Mouse (Mus musculus) heart, postnatal 0 days (tissue): ENCODE measurements around the gene March4. TPM values are rescaled to one million over a fixed set of nuclear protein-coding genes. Genes with fewer than 3 reads are reported as not detected.

Experiments used
- ATAC-seq: fragments of 200-750 bp; cut with Nextera tagmentation; 2 replicates; pipeline ENCODE4 v1.8.0; 2017; ENCODE audit warnings: low read depth, moderate number of reproducible peaks, moderate library complexity; ENCODE audit not compliant: insufficient read depth
- DNase-seq: peaks from one replicate; pipeline ENCODE4 v3.0.0-alpha.2; 2016; ENCODE audit warnings: low spot score
- H3K27ac ChIP-seq: fragments of 300-500 bp; sonication (generic); 2 replicates; pipeline ENCODE4 v1.5.1; 2014; ENCODE audit warnings: low read depth, mild to moderate bottlenecking
- H3K27me3 ChIP-seq: fragments of 300-500 bp; sonication (generic); 2 replicates; pipeline ENCODE4 v1.6.1; 2014; ENCODE audit warnings: low read length, mixed read lengths; ENCODE audit not compliant: control insufficient read depth, insufficient read depth
- H3K36me3 ChIP-seq: fragments of 300-500 bp; sonication (generic); replicated peaks from 2 replicates; pipeline ENCODE4 v1.6.1; 2014; ENCODE audit warnings: low read length, mixed read lengths; ENCODE audit not compliant: control insufficient read depth, insufficient read depth
- H3K4me1 ChIP-seq: fragments of 300-500 bp; sonication (generic); 2 replicates; pipeline ENCODE4 v1.6.1; 2014; ENCODE audit warnings: antibody characterized with exemption; ENCODE audit not compliant: control insufficient read depth, insufficient read depth
- H3K4me2 ChIP-seq: fragments of 300-500 bp; sonication (generic); 2 replicates; pipeline ENCODE4 v1.6.1; 2014; ENCODE audit warnings: low read depth, mild to moderate bottlenecking, low read length, moderate library complexity
- H3K4me3 ChIP-seq: fragments of 300-500 bp; sonication (generic); 2 replicates; pipeline ENCODE4 v1.5.1; 2014; ENCODE audit warnings: low read depth, low read length
- H3K9ac ChIP-seq: fragments of 300-500 bp; sonication (generic); replicated peaks from 2 replicates; pipeline ENCODE4 v1.6.1; 2014; ENCODE audit warnings: low read depth, low read length, mixed read lengths
- H3K9me3 ChIP-seq: fragments of 300-500 bp; sonication (generic); replicated peaks from 2 replicates; pipeline ENCODE4 v1.6.1; 2016; ENCODE audit warnings: low read length; ENCODE audit not compliant: control insufficient read depth
- CTCF ChIP-seq: IDR thresholded peaks from 2 replicates; pipeline ENCODE4 v1.5.1; 2016; ENCODE audit warnings: antibody characterized with exemption, control low read depth, low read depth
- EP300 ChIP-seq: IDR thresholded peaks from 2 replicates; pipeline ENCODE4 v1.6.1; 2016; ENCODE audit warnings: antibody characterized with exemption, low read depth
- WGBS: fragments of 180-500 bp; shearing (Covaris S2); extraction: QIAGEN DNeasy Blood & Tissue Kit; methylation state at CpG from one replicate; pipeline ENCODE4 v1.1.7; 2014; 5-methylcytosine and 5-hydroxymethylcytosine counted together
- polyA plus RNA-seq: library from polyadenylated mRNA; unstranded; fragments of >200 nt; fragmentation: Nextera tagmentation; extraction: Ambion mirVana; gene quantifications from 2 replicates; pipeline ENCODE4 v1.2.1, GENCODE M21; 2015
- total RNA-seq: library from RNA; depleted of rRNA; stranded (reverse); fragments of >200 nt; gene quantifications from 2 replicates; pipeline ENCODE4 v1.2.3, GENCODE M21; 2014; ENCODE audit warnings: low replicate concordance

The March4 gene
- total and polyA plus RNA-seq, 2 experiments from 2014 or later, result not detected

- no peaks in the 10 kb centered on the region for H3K36me3 ChIP-seq
Measured at GRCm38 (mm10) chr1:72436967-72437366, 99.8 kb downstream of the March4 start.

DNA sequence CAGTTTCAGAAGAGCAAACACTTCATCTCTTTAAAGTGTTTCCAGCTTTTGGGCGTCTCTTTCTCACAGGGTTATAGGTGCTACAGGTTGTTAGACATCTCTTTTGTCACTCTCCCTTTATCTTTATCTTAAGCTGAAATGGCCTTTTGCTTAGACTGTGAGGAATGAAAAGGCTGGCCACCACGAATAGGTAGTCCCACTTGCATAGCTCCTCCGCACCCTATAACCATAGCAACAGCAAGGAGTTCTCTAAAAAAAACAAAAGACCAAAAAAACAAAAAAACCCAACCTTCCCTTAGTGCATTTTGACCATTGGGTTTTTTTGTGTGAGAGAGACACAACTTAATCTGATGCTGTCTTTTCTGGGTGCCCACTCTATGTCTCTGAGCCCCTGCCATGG is 102.2 kb downstream of the March4 start:
- DNase-seq (no peak), ATAC-seq (no peak)
- H3K4me1 ChIP-seq, result no peaks in the 10 kb centered on the region
- H3K9me3 ChIP-seq, result no peaks in the 10 kb centered on the region
- TF ChIP-seq EP300 (no peak), CTCF (no peak)
- WGBS, result 68% methylated on average over 3 of the region's 3 CpGs
- H3K27me3 ChIP-seq, result no peaks in the 10 kb centered on the region
- no peak overlapping the region for H3K4me3 ChIP-seq
- no peak overlapping the region for H3K27ac ChIP-seq
- no peak overlapping the region for H3K4me2 ChIP-seq
- H3K9ac ChIP-seq, result no peak overlapping the region
- H3K36me3 ChIP-seq, result no peaks in the 10 kb centered on the region

More at GRCm38 (mm10) chr1:72436967-72437366, 99.8 kb downstream of the March4 start:
- DNase-seq, result no peak
- no peak overlapping the region for H3K4me3 ChIP-seq
- H3K4me2 ChIP-seq, result no peak overlapping the region
- ATAC-seq, result no peak
- H3K27ac ChIP-seq, result no peak overlapping the region
- no peaks in the 10 kb centered on the region for H3K9me3 ChIP-seq
- H3K27me3 ChIP-seq, result no peaks in the 10 kb centered on the region
- no peak overlapping the region for H3K9ac ChIP-seq
- TF ChIP-seq CTCF (0 out of 2 replicates have a peak, but pooled peaks have one; percentile 3), EP300 (no peak)
- 65% methylated on average over 5 of the region's 5 CpGs for WGBS
- H3K4me1 ChIP-seq, result no peaks in the 10 kb centered on the region

DNA sequence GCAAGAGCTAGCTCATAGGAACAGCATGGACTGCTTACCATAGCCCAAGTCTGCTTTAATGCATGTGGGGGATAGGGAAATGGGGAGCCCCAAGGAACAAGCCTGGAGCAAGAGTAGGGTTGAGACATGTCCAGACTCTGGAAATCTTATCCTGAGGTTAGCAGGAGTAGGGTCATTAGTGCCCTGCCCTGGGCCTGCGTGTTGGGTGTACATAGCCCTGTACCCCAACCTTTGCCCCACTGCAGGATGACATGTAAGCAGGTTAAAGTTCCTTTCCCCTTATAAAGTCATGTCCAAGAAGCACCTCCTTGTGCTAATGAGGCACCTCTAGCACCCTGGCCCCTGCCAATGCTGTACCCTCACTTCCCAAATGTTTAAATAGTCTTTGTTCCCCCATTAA is 104.2 kb downstream of the March4 start:
- Histone ChIP-seq H3K27ac (no peak overlapping the region), H3K4me2 (no peak overlapping the region), H3K4me1 (no peaks in the 10 kb centered on the region), H3K36me3 (no peaks in the 10 kb centered on the region), H3K4me3 (no peak overlapping the region), H3K9ac (no peak overlapping the region), H3K27me3 (no peaks in the 10 kb centered on the region), H3K9me3 (no peaks in the 10 kb centered on the region)
- DNase-seq (no peak), ATAC-seq (no peak)
- 78% methylated on average over 1 of the region's 1 CpGs for WGBS
- no peak for TF ChIP-seq CTCF
- no peak for TF ChIP-seq EP300

- Histone ChIP-seq H3K4me3 (no peak overlapping the region), H3K36me3 (no peaks in the 10 kb centered on the region), H3K9ac (no peak overlapping the region), H3K4me1 (no peaks in the 10 kb centered on the region), H3K27me3 (no peaks in the 10 kb centered on the region), H3K4me2 (no peak overlapping the region), H3K27ac (no peak overlapping the region), H3K9me3 (no peaks in the 10 kb centered on the region)
- WGBS, result 83% methylated on average over 7 of the region's 7 CpGs
- TF ChIP-seq EP300 (no peak), CTCF (no peak)
- ATAC-seq (no peak), DNase-seq (no peak)
Measured at GRCm38 (mm10) chr1:72429107-72429807, 107.5 kb downstream of the March4 start.

DNA sequence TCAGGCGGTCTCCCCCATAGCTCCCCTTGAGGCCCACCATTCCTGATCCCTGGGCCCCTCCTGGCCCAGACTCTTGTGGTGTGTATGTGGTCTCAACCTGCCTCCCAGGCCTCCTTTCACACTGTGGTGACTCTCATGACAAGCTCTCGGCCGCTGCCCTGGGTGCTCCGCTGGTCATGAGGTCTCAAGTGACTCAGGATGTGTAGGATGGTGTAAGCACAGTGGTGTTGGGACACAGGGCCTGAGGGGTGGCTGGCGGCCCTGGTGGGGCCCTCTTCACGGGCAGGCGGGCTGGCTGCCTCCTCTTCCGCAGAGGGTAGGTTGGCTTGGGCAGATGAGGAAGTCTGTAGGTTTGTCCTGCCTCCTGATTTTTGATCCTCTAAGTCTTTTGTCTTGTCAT is 108.2 kb downstream of the March4 start:
- Histone ChIP-seq H3K4me1 (no peaks in the 10 kb centered on the region), H3K4me2 (no peak overlapping the region), H3K36me3 (no peaks in the 10 kb centered on the region), H3K27me3 (no peaks in the 10 kb centered on the region), H3K9ac (no peak overlapping the region), H3K4me3 (no peak overlapping the region), H3K9me3 (no peaks in the 10 kb centered on the region), H3K27ac (no peak overlapping the region)
- ATAC-seq (no peak), DNase-seq (no peak)
- WGBS, result 80% methylated on average over 8 of the region's 8 CpGs
- no peak for TF ChIP-seq EP300
- TF ChIP-seq CTCF, result no peak

GRCm38 (mm10) chr1:72426456-72426855 is 110.3 kb downstream of the March4 start:
- ATAC-seq, result no peak
- H3K27ac ChIP-seq, result no peak overlapping the region
- WGBS, result 81% methylated on average over 4 of the region's 4 CpGs
- no peak overlapping the region for H3K9ac ChIP-seq
- no peaks in the 10 kb centered on the region for H3K4me1 ChIP-seq
- DNase-seq, result no peak
- H3K9me3 ChIP-seq, result no peaks in the 10 kb centered on the region
- no peak overlapping the region for H3K4me3 ChIP-seq
- H3K36me3 ChIP-seq, result no peaks in the 10 kb centered on the region
- no peak overlapping the region for H3K4me2 ChIP-seq
- no peak for TF ChIP-seq EP300
- no peaks in the 10 kb centered on the region for H3K27me3 ChIP-seq
